Mouse (Mus musculus): ENCODE measurements at regions not wholly inside any gene's neighbourhood (a gene's known extent, or its start where the extent isn't known, plus 50 kb on each side); places are given as distances from the start of the nearest gene placed in this dataset.

DNA sequence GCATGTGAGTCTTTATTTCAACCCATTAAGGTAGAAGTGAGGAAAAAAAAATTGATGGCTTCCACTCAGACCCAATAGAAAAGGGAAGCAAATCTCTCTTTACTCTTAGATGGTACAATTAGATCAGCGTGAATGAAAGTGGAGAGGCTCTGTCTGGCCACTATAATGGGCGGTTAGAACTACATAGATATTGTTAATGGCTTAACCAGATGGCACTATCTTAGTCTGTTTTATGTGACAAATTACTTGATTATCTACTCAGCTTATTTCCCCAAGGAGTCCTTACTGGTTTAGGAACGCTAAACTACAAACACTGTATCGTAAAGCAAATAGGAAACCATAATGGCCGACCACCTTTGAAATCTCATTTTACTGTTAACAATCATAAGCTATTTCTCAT, 138.8 kb upstream of the Samsn1 start:
- H3K4me2 ChIP-seq (replicated peaks): no peak overlapping the region
- no peaks in the 10 kb centered on the region for H3K4me1 ChIP-seq (replicated peaks)
- no peak overlapping the region for H3K4me3 ChIP-seq (replicated peaks)
- no peak for ATAC-seq
- no peaks in the 10 kb centered on the region for H3K36me3 ChIP-seq
- WGBS: 88% methylated on average over 5 of the region's 5 CpGs
- no peaks in the 10 kb centered on the region for H3K27me3 ChIP-seq
- no peaks in the 10 kb centered on the region for H3K9me3 ChIP-seq
- no peak overlapping the region for H3K9ac ChIP-seq (replicated peaks)
- H3K27ac ChIP-seq: no peak overlapping the region

GRCm38 (mm10) chr16:76158585-76158984, 136.5 kb upstream of the Samsn1 start:
- Histone ChIP-seq H3K27ac (no peak overlapping the region), H3K4me2 (replicated peaks) (no peak overlapping the region), H3K4me1 (replicated peaks) (no peaks in the 10 kb centered on the region), H3K9me3 (no peaks in the 10 kb centered on the region), H3K27me3 (no peaks in the 10 kb centered on the region), H3K9ac (replicated peaks) (no peak overlapping the region), H3K36me3 (no peaks in the 10 kb centered on the region), H3K4me3 (replicated peaks) (no peak overlapping the region)
- 94% methylated on average over 7 of the region's 7 CpGs for WGBS
- no peak for ATAC-seq

DNA sequence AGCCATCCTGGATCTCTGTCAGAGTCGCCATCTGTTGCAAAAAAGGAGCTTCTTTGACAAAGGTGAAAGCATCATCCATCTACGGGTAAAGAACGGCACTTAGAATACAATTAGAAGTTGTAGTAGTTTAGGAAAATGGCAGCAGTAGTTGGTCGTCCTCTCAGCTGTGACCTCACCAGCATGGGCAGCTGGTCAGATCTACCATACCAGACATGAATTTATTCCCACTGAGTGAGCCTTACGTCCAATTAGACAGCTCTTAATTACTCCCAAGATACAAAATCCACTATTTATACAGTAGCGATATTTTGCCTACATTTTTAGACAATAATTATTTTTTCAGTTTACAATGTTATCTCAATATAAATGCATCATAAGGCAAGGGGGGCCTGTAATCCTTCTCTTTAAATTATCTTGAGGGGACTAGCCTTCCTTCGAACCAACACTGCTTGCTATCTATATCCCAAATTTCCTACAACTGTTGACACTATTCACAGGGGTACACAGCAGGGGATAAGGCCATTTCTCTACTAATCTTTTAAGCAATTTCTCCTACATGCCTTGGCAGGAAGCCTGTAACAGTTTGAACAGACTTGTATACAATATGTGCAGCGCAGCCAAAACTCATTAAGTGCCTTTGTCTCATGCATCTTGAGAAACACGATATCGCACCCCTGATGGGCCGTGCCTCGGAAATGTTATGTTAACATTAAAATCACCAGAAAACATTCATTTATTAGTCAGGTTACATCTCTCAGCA, 131.9 kb upstream of the Samsn1 start:
- no peaks in the 10 kb centered on the region for H3K27me3 ChIP-seq
- 79% methylated on average over 12 of the region's 12 CpGs for WGBS
- no peak overlapping the region for H3K27ac ChIP-seq
- H3K4me3 ChIP-seq (replicated peaks): no peak overlapping the region
- no peaks in the 10 kb centered on the region for H3K36me3 ChIP-seq
- no peak overlapping the region for H3K4me2 ChIP-seq (replicated peaks)
- no peaks in the 10 kb centered on the region for H3K9me3 ChIP-seq
- H3K4me1 ChIP-seq (replicated peaks): no peaks in the 10 kb centered on the region
- ATAC-seq: no peak
- no peak overlapping the region for H3K9ac ChIP-seq (replicated peaks)

DNA sequence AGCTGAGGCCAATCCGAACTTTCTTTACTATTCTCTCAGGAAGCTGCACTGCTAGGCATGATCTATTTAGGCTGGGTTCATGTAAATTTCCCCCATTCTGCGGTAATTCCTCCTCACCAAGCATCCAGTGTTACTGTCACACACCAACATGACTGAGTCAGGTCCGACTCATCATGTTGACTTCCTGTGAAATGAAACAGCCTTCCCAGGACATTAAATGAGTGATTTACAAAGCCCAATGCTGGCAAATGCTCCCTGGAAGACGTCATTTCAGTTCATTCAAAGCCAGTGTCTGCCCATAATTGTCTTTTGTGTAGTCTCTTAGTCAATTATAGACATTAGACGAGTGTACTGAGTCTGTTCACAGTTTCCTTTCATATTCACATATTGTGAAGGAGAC, 127.5 kb upstream of the Samsn1 start:
- no peaks in the 10 kb centered on the region for H3K9me3 ChIP-seq
- H3K36me3 ChIP-seq: no peaks in the 10 kb centered on the region
- ATAC-seq: no peak
- no peaks in the 10 kb centered on the region for H3K27me3 ChIP-seq
- 80% methylated on average over 5 of the region's 5 CpGs for WGBS
- no peaks in the 10 kb centered on the region for H3K4me1 ChIP-seq (replicated peaks)
- H3K4me3 ChIP-seq (replicated peaks): no peak overlapping the region
- H3K9ac ChIP-seq (replicated peaks): no peak overlapping the region
- H3K27ac ChIP-seq: no peak overlapping the region
- H3K4me2 ChIP-seq (replicated peaks): no peak overlapping the region

GRCm38 (mm10) chr16:76133892-76134291, 111.8 kb upstream of the Samsn1 start:
- Histone ChIP-seq H3K4me3 (replicated peaks) (no peak overlapping the region), H3K4me2 (replicated peaks) (no peak overlapping the region), H3K36me3 (no peaks in the 10 kb centered on the region), H3K27ac (no peak overlapping the region), H3K9ac (replicated peaks) (no peak overlapping the region), H3K9me3 (no peaks in the 10 kb centered on the region), H3K27me3 (no peaks in the 10 kb centered on the region), H3K4me1 (replicated peaks) (no peaks in the 10 kb centered on the region)
- WGBS: 91% methylated on average over 2 of the region's 2 CpGs
- no peak for ATAC-seq

DNA sequence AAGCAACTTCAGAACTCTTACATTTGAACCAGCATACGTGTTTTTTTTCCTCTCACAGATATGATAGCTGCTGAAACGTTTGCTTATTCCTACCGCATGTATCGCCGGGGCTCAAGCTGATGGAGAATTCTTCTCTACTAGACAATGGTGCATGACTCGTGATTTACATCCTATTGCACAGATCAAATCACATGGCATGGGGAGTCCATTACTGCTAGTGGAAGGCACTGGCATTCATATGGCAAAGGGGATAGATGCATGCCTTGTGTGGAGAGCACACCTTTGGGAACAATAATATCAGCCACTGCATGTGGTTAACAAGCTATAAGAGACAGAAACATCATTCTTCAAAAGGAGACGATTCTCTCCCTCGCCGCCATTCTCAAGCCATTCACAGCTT, 108.4 kb upstream of the Samsn1 start:
- Histone ChIP-seq H3K9ac (replicated peaks) (no peak overlapping the region), H3K4me2 (replicated peaks) (no peak overlapping the region), H3K4me1 (replicated peaks) (no peaks in the 10 kb centered on the region), H3K4me3 (replicated peaks) (no peak overlapping the region), H3K36me3 (no peaks in the 10 kb centered on the region), H3K27me3 (no peaks in the 10 kb centered on the region), H3K9me3 (no peaks in the 10 kb centered on the region), H3K27ac (no peak overlapping the region)
- no peak for ATAC-seq
- WGBS: 90% methylated on average over 9 of the region's 9 CpGs

GRCm38 (mm10) chr16:76129982-76130381, 107.9 kb upstream of the Samsn1 start:
- ATAC-seq: no peak
- Histone ChIP-seq H3K4me2 (replicated peaks) (no peak overlapping the region), H3K4me1 (replicated peaks) (no peaks in the 10 kb centered on the region), H3K27me3 (no peaks in the 10 kb centered on the region), H3K27ac (no peak overlapping the region), H3K9me3 (no peaks in the 10 kb centered on the region), H3K9ac (replicated peaks) (no peak overlapping the region), H3K4me3 (replicated peaks) (no peak overlapping the region), H3K36me3 (no peaks in the 10 kb centered on the region)
- 95% methylated on average over 2 of the region's 2 CpGs for WGBS

DNA sequence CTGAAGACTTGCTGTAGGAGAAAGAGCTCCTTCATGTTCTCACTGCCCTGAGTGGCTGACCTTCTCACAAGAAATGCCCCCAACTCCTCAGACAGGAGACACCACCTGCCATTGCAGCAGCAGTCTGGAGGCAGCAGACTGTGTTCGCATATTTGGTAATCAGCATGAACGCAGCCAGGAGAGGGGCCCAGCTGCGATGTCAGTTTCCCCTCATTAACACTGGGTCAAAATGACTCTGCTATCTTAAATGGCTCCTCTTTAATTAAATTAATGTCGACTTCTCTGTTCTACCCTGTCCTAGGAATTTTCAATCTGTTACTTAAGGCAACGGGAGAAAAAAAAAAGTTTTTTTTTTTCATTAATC, 100.9 kb upstream of the Samsn1 start:
- Histone ChIP-seq H3K9ac (replicated peaks) (no peak overlapping the region), H3K4me3 (replicated peaks) (no peak overlapping the region), H3K27ac (no peak overlapping the region), H3K36me3 (no peaks in the 10 kb centered on the region), H3K4me2 (replicated peaks) (no peak overlapping the region), H3K4me1 (replicated peaks) (no peaks in the 10 kb centered on the region), H3K9me3 (no peaks in the 10 kb centered on the region), H3K27me3 (no peaks in the 10 kb centered on the region)
- WGBS: 56% methylated on average over 5 of the region's 5 CpGs
- ATAC-seq: 0 out of 2 replicates have a peak, but pooled peaks have one; percentile 40

GRCm38 (mm10) chr16:76122172-76123020, 100.3 kb upstream of the Samsn1 start:
- H3K4me3 ChIP-seq (replicated peaks): no peak overlapping the region
- no peaks in the 10 kb centered on the region for H3K4me1 ChIP-seq (replicated peaks)
- no peaks in the 10 kb centered on the region for H3K36me3 ChIP-seq
- H3K4me2 ChIP-seq (replicated peaks): no peak overlapping the region
- no peaks in the 10 kb centered on the region for H3K27me3 ChIP-seq
- ATAC-seq: no peak
- no peak overlapping the region for H3K9ac ChIP-seq (replicated peaks)
- no peak overlapping the region for H3K27ac ChIP-seq
- no peaks in the 10 kb centered on the region for H3K9me3 ChIP-seq
- WGBS: 87% methylated on average over 9 of the region's 9 CpGs

GRCm38 (mm10) chr16:76120712-76121111, 98.6 kb upstream of the Samsn1 start:
- H3K4me2 ChIP-seq (replicated peaks): no peak overlapping the region
- no peak overlapping the region for H3K27ac ChIP-seq
- H3K9me3 ChIP-seq: no peaks in the 10 kb centered on the region
- no peaks in the 10 kb centered on the region for H3K4me1 ChIP-seq (replicated peaks)
- no peak for ATAC-seq
- H3K27me3 ChIP-seq: no peaks in the 10 kb centered on the region
- H3K4me3 ChIP-seq (replicated peaks): no peak overlapping the region
- no peaks in the 10 kb centered on the region for H3K36me3 ChIP-seq
- WGBS: 93% methylated on average over 2 of the region's 2 CpGs
- no peak overlapping the region for H3K9ac ChIP-seq (replicated peaks)

DNA sequence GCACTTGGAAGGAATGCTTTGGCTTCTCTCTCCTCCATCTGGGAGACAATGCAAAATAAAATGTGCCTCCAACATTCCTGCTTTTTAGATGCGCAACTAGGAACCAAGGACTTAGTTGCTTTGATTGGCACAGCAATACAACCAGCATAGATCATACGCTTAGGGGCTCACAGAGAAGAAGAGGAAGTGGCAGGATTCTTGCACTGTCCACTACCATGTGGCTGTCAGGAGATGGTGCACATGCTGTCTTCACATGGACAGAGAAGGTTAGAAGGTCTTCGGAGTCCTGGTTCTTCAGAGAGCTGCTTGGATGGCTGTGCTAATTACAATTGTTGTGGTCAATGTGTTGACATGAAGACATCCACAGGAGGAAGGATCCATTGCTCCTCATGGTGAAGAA, 88.3 kb upstream of the Samsn1 start:
- Histone ChIP-seq H3K9me3 (no peaks in the 10 kb centered on the region), H3K4me1 (replicated peaks) (no peaks in the 10 kb centered on the region), H3K27ac (no peak overlapping the region), H3K9ac (replicated peaks) (no peak overlapping the region), H3K27me3 (no peaks in the 10 kb centered on the region), H3K36me3 (no peaks in the 10 kb centered on the region), H3K4me3 (replicated peaks) (no peak overlapping the region), H3K4me2 (replicated peaks) (no peak overlapping the region)
- ATAC-seq: no peak
- WGBS: 93% methylated on average over 3 of the region's 3 CpGs

- Histone ChIP-seq H3K36me3 (no peaks in the 10 kb centered on the region), H3K9me3 (no peaks in the 10 kb centered on the region), H3K9ac (replicated peaks) (no peak overlapping the region), H3K4me3 (replicated peaks) (no peak overlapping the region), H3K4me1 (replicated peaks) (no peaks in the 10 kb centered on the region), H3K27ac (no peak overlapping the region), H3K27me3 (no peaks in the 10 kb centered on the region), H3K4me2 (replicated peaks) (no peak overlapping the region)
- 92% methylated on average over 2 of the region's 2 CpGs for WGBS
- no peak for ATAC-seq
Measured at GRCm38 (mm10) chr16:76108464-76108863, 86.4 kb upstream of the Samsn1 start.

All from midbrain, embryonic 13.5 days (tissue).